Mouse (Mus musculus) testis, adult 2 months (tissue): Measurements from ENCODE around the gene Sypl2. TPM values are rescaled to one million over a fixed set of nuclear protein-coding genes. Genes with fewer than 3 reads are reported as not detected.

ENCODE experiments used
- H3K27ac ChIP-seq: fragments of 200-500 bp; 2 replicates; pipeline ENCODE4 v1.5.1; 2012; ENCODE audit warnings: low read depth, low read length; ENCODE audit not compliant: control insufficient read depth, insufficient read depth
- H3K27me3 ChIP-seq: fragments of 200-500 bp; 2 replicates; pipeline ENCODE4 v1.6.1; 2012; ENCODE audit warnings: mild to moderate bottlenecking, low read length, moderate library complexity; ENCODE audit not compliant: control insufficient read depth, insufficient read depth
- H3K36me3 ChIP-seq: fragments of 200-500 bp; 2 replicates; pipeline ENCODE4 v1.6.1; 2012; ENCODE audit warnings: mild to moderate bottlenecking, low read length; ENCODE audit not compliant: control insufficient read depth, insufficient read depth
- H3K4me1 ChIP-seq: fragments of 200-500 bp; 2 replicates; pipeline ENCODE4 v1.6.1; 2012; ENCODE audit warnings: low read length; ENCODE audit not compliant: control insufficient read depth, insufficient read depth
- H3K4me3 ChIP-seq: fragments of 200-500 bp; 2 replicates; pipeline ENCODE4 v1.5.1; 2012; ENCODE audit warnings: low read depth, mild to moderate bottlenecking, low read length, moderate library complexity, mixed read lengths; ENCODE audit not compliant: control insufficient read depth
- CTCF ChIP-seq: fragments of 200-500 bp; IDR thresholded peaks from 2 replicates; pipeline ENCODE4 v1.5.1; 2012; ENCODE audit warnings: low read depth, mild to moderate bottlenecking, inconsistent platforms, low read length, moderate library complexity; ENCODE audit not compliant: control insufficient read depth, insufficient read depth, insufficient replicate concordance
- POLR2A ChIP-seq: fragments of 200-500 bp; IDR thresholded peaks from 2 replicates; pipeline ENCODE4 v1.6.1; 2012; ENCODE audit warnings: low read depth, mild to moderate bottlenecking, inconsistent platforms, low read length, moderate library complexity; ENCODE audit not compliant: control insufficient read depth
- polyA plus RNA-seq: library from polyadenylated mRNA; depleted of rRNA; stranded (reverse); fragments of >200 nt; gene quantifications from 2 replicates; pipeline ENCODE4 v1.2.3, GENCODE M21; 2012

Sypl2 gene
- polyA plus RNA-seq, 1 experiment: 0.59 TPM

DNA sequence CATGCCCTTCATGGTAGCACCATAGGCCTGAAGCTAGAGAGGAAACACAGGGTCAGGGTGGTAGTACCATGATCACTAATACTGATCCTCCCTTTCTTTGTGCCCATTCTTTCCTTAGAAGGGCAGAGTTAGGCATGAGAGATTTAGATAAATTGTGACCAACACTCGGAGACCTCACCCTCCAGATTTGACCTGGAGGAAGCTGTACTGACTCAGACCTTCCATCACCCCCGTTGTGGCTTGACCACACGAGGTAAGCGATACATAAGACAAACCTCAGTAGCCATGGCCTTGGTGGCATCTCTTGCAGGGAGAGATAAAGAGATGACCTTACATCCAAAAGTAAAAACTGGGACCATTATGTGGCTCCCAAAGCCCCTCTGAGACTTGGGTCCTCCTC, 31.2 kb downstream of the Sypl2 start:
- H3K27ac ChIP-seq: no peak overlapping the region
- TF ChIP-seq CTCF (no peak), POLR2A (no peak)

DNA sequence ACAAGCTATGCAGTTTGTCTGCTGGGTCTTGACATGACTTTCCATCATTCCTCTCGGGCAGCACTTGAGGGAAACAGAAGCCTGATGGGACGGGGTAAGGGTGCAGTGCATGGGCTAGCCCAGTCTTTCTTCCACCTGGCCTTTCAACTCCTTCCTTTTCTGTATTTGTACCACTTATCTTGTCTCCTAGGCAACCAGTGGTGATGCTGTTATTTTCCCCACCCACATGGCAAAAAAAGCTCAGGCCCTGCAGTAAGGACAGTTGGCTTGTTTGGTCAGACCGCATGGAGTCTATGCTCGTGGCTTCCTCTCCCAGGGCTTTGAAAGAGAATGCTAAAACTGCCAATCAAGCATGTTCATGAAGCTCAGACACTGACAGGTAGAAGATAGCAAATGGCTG, 32.8 kb downstream of the Sypl2 start:
- Histone ChIP-seq H3K4me1 (peaks cover 7% of the 10 kb centered on the region; the same call in 1 of the 2 replicates), H3K36me3 (no peaks in the 10 kb centered on the region), H3K27me3 (no peaks in the 10 kb centered on the region), H3K27ac (no peak overlapping the region), H3K4me3 (no peak overlapping the region)
- TF ChIP-seq POLR2A (no peak), CTCF (no peak)

More for the DNA sequence above, 31.2 kb downstream of the Sypl2 start:
- Histone ChIP-seq H3K4me1 (peaks cover 8% of the 10 kb centered on the region; the same call in 1 of the 2 replicates), H3K4me3 (no peak overlapping the region), H3K36me3 (no peaks in the 10 kb centered on the region), H3K27me3 (no peaks in the 10 kb centered on the region)

DNA sequence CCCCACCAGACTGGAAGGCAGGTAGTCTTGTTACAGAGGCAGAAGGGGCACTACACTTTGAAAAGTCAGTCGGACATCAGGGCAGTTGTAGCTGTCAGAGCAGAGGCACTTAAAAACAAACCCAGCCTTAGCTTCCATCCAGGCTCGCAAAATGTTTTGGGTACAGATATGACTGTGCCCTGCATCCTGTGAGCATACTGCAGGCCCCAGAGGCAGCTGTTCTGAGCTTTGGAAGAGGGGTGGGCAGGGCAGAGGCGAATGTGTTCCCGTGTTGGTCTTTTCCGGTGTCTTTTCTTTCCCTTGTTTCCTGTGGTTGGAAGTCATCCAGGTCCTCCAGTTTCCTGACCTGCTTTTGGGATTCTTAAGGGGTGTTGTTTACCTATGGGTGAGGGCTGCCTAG, 36.6 kb downstream of the Sypl2 start:
- no peak overlapping the region for H3K4me3 ChIP-seq
- TF ChIP-seq POLR2A (no peak), CTCF (no peak)
- no peaks in the 10 kb centered on the region for H3K27me3 ChIP-seq
- H3K36me3 ChIP-seq: no peaks in the 10 kb centered on the region
- H3K27ac ChIP-seq: no peak overlapping the region
- peaks cover 7% of the 10 kb centered on the region for H3K4me1 ChIP-seq

DNA sequence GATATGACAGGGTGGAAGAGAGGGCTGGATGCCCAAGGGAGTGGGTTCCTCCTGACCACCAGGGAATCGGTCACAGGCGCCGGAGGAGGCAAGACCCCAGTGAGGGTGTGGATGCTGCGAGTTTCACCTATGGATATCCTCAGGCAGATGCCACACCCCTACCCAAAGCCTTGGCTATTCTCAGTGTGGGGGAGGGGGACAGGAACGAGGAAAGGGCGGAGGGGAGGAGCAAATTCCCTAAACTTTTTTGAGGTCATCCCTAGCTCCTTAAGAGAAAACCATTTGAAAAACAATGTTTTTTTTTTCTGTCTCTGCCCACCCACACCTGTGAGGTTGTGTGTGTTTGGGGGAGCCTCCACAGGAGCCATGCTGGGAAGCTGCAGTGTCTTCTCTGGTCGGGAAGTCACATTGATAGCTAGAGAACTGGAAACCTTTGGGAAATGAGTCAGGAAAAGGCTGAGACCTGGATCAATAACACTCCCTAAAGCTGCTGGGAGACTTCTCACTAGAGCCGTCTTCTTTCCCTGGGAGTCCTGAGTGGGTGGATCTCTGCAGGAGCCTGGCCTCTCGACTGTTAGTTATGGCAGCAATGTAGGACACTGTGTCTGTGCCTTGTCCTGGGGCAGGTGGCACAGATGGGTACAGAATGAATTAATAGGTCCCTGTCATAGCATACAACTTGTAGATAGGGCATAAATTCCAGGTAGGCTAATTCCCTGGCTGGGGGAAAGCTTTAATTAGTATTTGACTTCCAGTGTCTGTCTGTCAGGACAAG, 37.5 kb downstream of the Sypl2 start:
- Histone ChIP-seq H3K36me3 (no peaks in the 10 kb centered on the region), H3K4me1 (peaks cover 7% of the 10 kb centered on the region), H3K27me3 (no peaks in the 10 kb centered on the region), H3K27ac (no peak overlapping the region), H3K4me3 (no peak overlapping the region)
- TF ChIP-seq POLR2A: no peak
- TF ChIP-seq CTCF: no peak

DNA sequence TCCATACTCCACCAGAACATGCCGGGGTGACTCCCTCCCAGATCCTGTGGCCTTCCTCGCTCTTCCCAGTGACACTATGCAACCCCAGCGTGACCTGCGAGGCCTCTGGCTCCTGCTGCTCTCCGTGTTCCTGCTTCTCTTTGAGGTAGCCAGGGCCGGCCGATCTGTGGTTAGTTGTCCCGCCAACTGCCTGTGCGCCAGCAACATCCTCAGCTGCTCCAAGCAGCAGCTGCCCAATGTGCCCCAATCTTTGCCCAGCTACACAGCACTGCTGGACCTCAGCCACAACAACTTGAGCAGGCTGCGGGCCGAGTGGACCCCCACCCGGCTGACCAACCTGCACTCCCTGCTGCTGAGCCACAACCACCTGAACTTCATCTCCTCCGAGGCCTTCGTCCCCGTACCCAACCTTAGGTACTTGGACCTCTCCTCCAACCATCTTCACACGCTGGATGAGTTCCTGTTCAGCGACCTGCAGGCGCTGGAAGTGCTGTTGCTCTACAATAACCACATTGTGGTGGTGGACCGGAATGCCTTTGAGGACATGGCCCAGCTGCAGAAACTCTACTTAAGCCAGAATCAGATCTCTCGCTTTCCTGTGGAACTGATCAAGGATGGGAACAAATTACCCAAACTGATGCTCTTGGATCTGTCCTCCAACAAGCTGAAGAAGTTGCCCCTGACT, 39.2 kb downstream of the Sypl2 start:
- no peak overlapping the region for H3K4me3 ChIP-seq

DNA sequence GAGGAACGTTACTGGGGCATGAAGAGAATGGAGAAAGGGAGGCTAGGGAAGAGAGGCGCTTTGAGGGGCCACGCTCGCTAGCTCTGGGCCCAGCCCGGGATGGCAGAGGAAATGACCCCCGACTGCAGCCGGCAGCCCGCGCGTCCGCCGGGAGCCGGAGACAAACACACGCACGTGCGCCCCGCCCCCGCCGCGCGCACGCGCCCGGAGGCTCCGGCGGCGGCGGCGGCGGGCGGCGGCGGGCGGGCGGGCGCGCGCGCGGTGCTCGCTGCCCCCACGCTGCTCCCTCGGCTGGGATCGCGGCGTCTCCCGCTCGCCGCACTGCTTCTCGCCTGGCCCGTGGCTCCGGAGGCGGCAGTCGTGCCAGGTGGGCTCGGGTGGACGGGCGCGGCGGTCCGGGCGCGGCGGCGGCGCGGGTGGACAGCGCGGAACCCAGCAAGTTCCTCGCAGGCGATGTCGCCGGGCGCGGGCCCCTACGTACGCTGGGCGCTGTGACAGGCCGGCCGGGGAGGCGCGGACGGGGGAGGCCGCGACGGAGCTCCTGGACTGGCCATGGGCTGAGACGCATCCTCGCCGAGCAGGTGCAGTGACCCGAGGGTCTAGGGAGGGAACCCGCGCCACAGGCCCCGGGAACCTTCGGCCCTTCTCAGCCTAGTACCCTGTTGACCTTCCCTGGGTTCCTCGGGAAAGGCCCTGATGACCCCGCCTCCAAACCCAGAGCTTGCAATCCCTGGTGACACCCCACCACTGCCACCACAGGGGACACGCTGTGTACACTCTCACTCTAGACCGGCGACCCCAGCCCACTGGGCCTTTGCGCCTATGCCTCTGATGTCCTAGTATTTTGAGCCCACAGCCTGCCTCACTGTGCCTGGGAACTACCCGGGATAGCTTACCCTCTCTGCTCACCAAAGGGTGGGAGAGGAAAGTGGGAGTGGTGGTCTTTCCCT, 40.1 kb downstream of the Sypl2 start, which contains the start of gene Amigo1:
Amigo1 (plus strand) TSS at position 238 of the 950 bp plus-strand sequence.
- Histone ChIP-seq H3K27ac (no peak within 1 kb of the TSS), H3K4me1 (peaks cover 7% of the 10 kb centered on the region), H3K36me3 (no peaks in the 10 kb centered on the region), H3K27me3 (no peaks in the 10 kb centered on the region), H3K4me3 (peak within 1 kb of the TSS; percentile 80)
- no peak for TF ChIP-seq CTCF
- TF ChIP-seq POLR2A: no peak

More for the DNA sequence above, 39.2 kb downstream of the Sypl2 start:
- TF ChIP-seq POLR2A (no peak), CTCF (no peak)
- H3K27me3 ChIP-seq: no peaks in the 10 kb centered on the region
- no peaks in the 10 kb centered on the region for H3K36me3 ChIP-seq
- peaks cover 7% of the 10 kb centered on the region for H3K4me1 ChIP-seq
- no peak overlapping the region for H3K27ac ChIP-seq
